Comparison of ENCODE assay signal across 8 mouse cellular contexts in genomic region chr2:149831459-149832245, GRCm38 (mm10). TPM values are rescaled to one million over a fixed set of nuclear protein-coding genes. Genes with fewer than 3 reads are reported as not detected.
DNase-seq lines count a peak whose midpoint lies in the region; ATAC-seq and TF ChIP-seq lines count a peak whose summit lies in the region.

No protein-coding gene starts in this region.

- H3K4me2 ChIP-seq in neural tube, embryonic 14.5 days (ENCODE audit: low read depth, low read length), result peak overlapping the region; percentile 92

- no peaks in the 10 kb centered on the region for H3K9me3 ChIP-seq in forebrain, embryonic 10.5 days
- no peaks in the 10 kb centered on the region for H3K9me3 ChIP-seq in neural tube, embryonic 14.5 days (ENCODE audit: control insufficient read depth, low read length)

- peak overlapping the region; percentile 86 for H3K9ac ChIP-seq in neural tube, embryonic 14.5 days (replicated peaks; ENCODE audit: low read depth, low read length)

- H3K4me3 ChIP-seq in gastrocnemius, adult 2 months, result peak overlapping the region; percentile 58
- H3K4me3 ChIP-seq in forebrain, embryonic 10.5 days, result peak overlapping the region; percentile 71
- H3K4me3 ChIP-seq in neural tube, embryonic 14.5 days (ENCODE audit: low read depth, low read length), result peak overlapping the region; percentile 71

- H3K36me3 ChIP-seq in forebrain, embryonic 10.5 days (replicated peaks), result no peaks in the 10 kb centered on the region
- no peaks in the 10 kb centered on the region for H3K36me3 ChIP-seq in neural tube, embryonic 14.5 days (ENCODE audit: control insufficient read depth, insufficient read depth, low read length)

- intact Hi-C loops in gastrocnemius, adult 2 months (cut with DNase I), result no loop called here

- no peak for DNase-seq in gastrocnemius, adult 2 months
- no peak for DNase-seq in gastrocnemius, postnatal 4 days (ENCODE audit: low spot score in 2 of 2)
- DNase-seq in R1 (ENCODE audit: low read depth, low spot score), result peak; percentile 50
- peak; percentile 25 for DNase-seq in forebrain, embryonic 10.5 days (ENCODE audit: extremely low spot score, low spot score)
- DNase-seq in layer of hippocampus, postnatal 25 days (ENCODE audit: extremely low spot score in 1 of 2, low spot score in 1 of 2), result peak; percentile 18 to 33
- DNase-seq in gastrocnemius, postnatal 10 days, result no peak
- no peak for DNase-seq in natural killer cell, adult 2 months (ENCODE audit: low spot score in 2 of 2)

- WGBS in forebrain, embryonic 10.5 days, result 1% methylated on average over 29 of the region's 29 CpGs
- WGBS in neural tube, embryonic 14.5 days, result 2% methylated on average over 29 of the region's 29 CpGs

- peaks cover 28% of the 10 kb centered on the region for H3K4me1 ChIP-seq in forebrain, embryonic 10.5 days
- peaks cover 8% of the 10 kb centered on the region; the same call in 1 of the 2 replicates for H3K4me1 ChIP-seq in neural tube, embryonic 14.5 days (ENCODE audit: control insufficient read depth, insufficient read depth, low read length)

- peaks cover 63% of the 10 kb centered on the region for H3K27me3 ChIP-seq in forebrain, embryonic 10.5 days (ENCODE audit: poor library complexity, severe bottlenecking)
- peaks cover 6% of the 10 kb centered on the region for H3K27me3 ChIP-seq in neural tube, embryonic 14.5 days (ENCODE audit: control insufficient read depth, insufficient read depth, low read length)

- peak; percentile 20; the same call in 1 of the 2 replicates for ATAC-seq in neural tube, embryonic 14.5 days (ENCODE audit: low read depth)

- no peak overlapping the region for H3K27ac ChIP-seq in gastrocnemius, adult 2 months
- 0 out of 2 replicates have a peak overlapping the region, but pooled peaks have one; percentile 83 for H3K27ac ChIP-seq in forebrain, embryonic 10.5 days
- no peak overlapping the region for H3K27ac ChIP-seq in neural tube, embryonic 14.5 days (ENCODE audit: low read depth, low read length)

- TF ChIP-seq CTCF in gastrocnemius, adult 2 months (IDR thresholded peaks at IDR 0.05), result no peak

RNA-seq across cellular contexts. Expression of gene C530025M09Rik, which starts 0.6 kb away (rescaled TPM):
- not detected for total RNA-seq in gastrocnemius, adult 2 months (2021)
- total RNA-seq in gastrocnemius, postnatal 4 days (2021), result not detected
- polyA plus RNA-seq in forebrain, embryonic 10.5 days (2016; fragmentation: Nextera tagmentation; extraction: Ambion mirVana), result 0.31 TPM in 1 of 2 replicates, not detected in the other
- total RNA-seq in layer of hippocampus, postnatal 25 days (2021), result under 1 TPM; 0.42 to 0.56 TPM
- polyA plus RNA-seq in neural tube, embryonic 14.5 days (2014; fragmentation: Nextera tagmentation; extraction: Ambion mirVana), result 2.7 and 2.9 TPM in 2 replicates
- total RNA-seq in gastrocnemius, postnatal 10 days (2021), result not detected

RNA-seq across cellular contexts. Expression of gene Syndig1, which starts 2.6 kb away (rescaled TPM):
- total RNA-seq in gastrocnemius, adult 2 months (2021), result not detected
- under 1 TPM in 1 of 2 experiments, not detected in 1; 0.23 TPM for total RNA-seq in gastrocnemius, postnatal 4 days (2021)
- polyA plus RNA-seq in forebrain, embryonic 10.5 days (2016; fragmentation: Nextera tagmentation; extraction: Ambion mirVana), result 2.4 and 2.9 TPM in 2 replicates
- 10 to 100 TPM; 40.4 to 42.1 TPM for total RNA-seq in layer of hippocampus, postnatal 25 days (2021)
- 84.3 and 109 TPM in 2 replicates for polyA plus RNA-seq in neural tube, embryonic 14.5 days (2014; fragmentation: Nextera tagmentation; extraction: Ambion mirVana)
- under 1 TPM in 1 of 2 experiments, not detected in 1; 0.36 TPM for total RNA-seq in gastrocnemius, postnatal 10 days (2021)

Comparison
In these comparisons a context has a peak if more than half of its experiments do, and no peak if none do; other contexts are left out.
1. DNase-seq: peak in R1 (single experiment), forebrain, embryonic 10.5 days (single experiment) and layer of hippocampus, postnatal 25 days (2 of 2); none in gastrocnemius, adult 2 months (single experiment), gastrocnemius, postnatal 4 days (0 of 2), gastrocnemius, postnatal 10 days (single experiment) and natural killer cell, adult 2 months (0 of 2).
2. RNA of gene Syndig1, which starts 2.6 kb away (total RNA-seq): 40.4 to 42.1 TPM in layer of hippocampus, postnatal 25 days; 0.36 TPM in gastrocnemius, postnatal 10 days, 0.23 TPM in gastrocnemius, postnatal 4 days and not detected in gastrocnemius, adult 2 months; every median in the first group is over 10 times any median in the second.
3. Peak in every context shown above with its lines, with median percentiles within 50 percentile points of each other: H3K4me3 ChIP-seq.